Mouse (Mus musculus) spleen, postnatal 14 days (tissue): ENCODE data around the gene Scgb2b20.
"Not testable (repeated sequence)": the region's sequence is repeated elsewhere in the genome, so short reads cannot be mapped to it uniquely, and the experiment has no call there.

Experiments
- DNase-seq, 2 experiments: peaks; one replicate each; pipeline ENCODE4 v3.0.0; 2021 to 2022; ENCODE audit warnings: low spot score in 2 of 2

Scgb2b20 gene

GRCm38 (mm10) chr7:33366222-33366621, at the start of gene Scgb2b20:
Gene Scgb2b20 (minus strand): TSS chr7:33366322.
- DNase-seq = not testable (repeated sequence)

- not testable (repeated sequence) for DNase-seq
These were observed 43.6 kb upstream of the Scgb2b20 start for GRCm38 (mm10) chr7:33409681-33410080.

- no peak for DNase-seq
These were observed 35.5 kb upstream of the Scgb2b20 start for GRCm38 (mm10) chr7:33401650-33402049.

GRCm38 (mm10) chr7:33399749-33400148, 33.6 kb upstream of the Scgb2b20 start:
- DNase-seq = not testable (repeated sequence)

- not testable (repeated sequence) for DNase-seq
These were observed 6.8 kb upstream of the Scgb2b20 start, which contains the start of gene Scgb1b20 for GRCm38 (mm10) chr7:33372934-33373333. Gene Scgb1b20 (plus strand): TSS chr7:33373234.
